Mouse (Mus musculus) kidney, adult 10 weeks (tissue): ENCODE measurements around the gene Vmn1r208. TPM values are rescaled to one million over a fixed set of nuclear protein-coding genes. Genes with fewer than 3 reads are reported as not detected.

Source experiments
- polyA plus RNA-seq: library from polyadenylated mRNA; stranded (reverse); fragments of 350-450 nt; fragmentation: Illumina TruSeq; extraction: RNeasy Lipid Tissue Mini Kit (QIAGEN cat#74804); gene quantifications from one replicate; pipeline ENCODE4 v1.2.3, GENCODE M21; 2014; ENCODE audit warnings: low read depth, low replicate concordance

The Vmn1r208 gene
- polyA plus RNA-seq: not detected

GRCm38 (mm10) chr13:22777300-22777699 lies at the start of gene Vmn1r208:
TSS of gene Vmn1r208 (minus strand) at chr13:22777400.

GRCm38 (mm10) chr13:22809582-22809981 lies 32.4 kb upstream of the Vmn1r208 start, which contains the start of gene Vmn1r209:
TSS of gene Vmn1r209 (minus strand) at chr13:22809682.

GRCm38 (mm10) chr13:22729529-22729928 lies 47.7 kb downstream of the Vmn1r208 start, which contains the start of gene Vmn1r207-ps:
TSS of gene Vmn1r207-ps (minus strand) at chr13:22729629.

Other genes with a start within 250 kb of the Vmn1r208 start
- gene Vmn1r204, start 224.2 kb downstream of the Vmn1r208 start, polyA plus RNA-seq: not detected
- not detected for gene Vmn1r205, start 184.4 kb downstream of the Vmn1r208 start, polyA plus RNA-seq
- gene Vmn1r206, start 153.1 kb downstream of the Vmn1r208 start, polyA plus RNA-seq: not detected
- not detected for gene Vmn1r207-ps, start 47.8 kb downstream of the Vmn1r208 start, polyA plus RNA-seq
- gene Vmn1r209, start 32.3 kb upstream of the Vmn1r208 start, polyA plus RNA-seq: not detected
- not detected for gene Vmn1r210, start 53.9 kb upstream of the Vmn1r208 start, polyA plus RNA-seq
- not detected for gene Vmn1r211, start 80.2 kb upstream of the Vmn1r208 start, polyA plus RNA-seq
- gene Vmn1r212, start 106.8 kb upstream of the Vmn1r208 start, polyA plus RNA-seq: not detected
- not detected for gene Vmn1r213, start 230.3 kb upstream of the Vmn1r208 start, polyA plus RNA-seq